Mouse (Mus musculus) C2C12 (cell line): Measurements from ENCODE around the gene 2700097O09Rik.

Source experiments
- CTCF ChIP-seq: IDR thresholded peaks from one replicate; pipeline ENCODE4 v1.5.1; 2011; ENCODE audit not compliant: control insufficient read depth, insufficient read depth, insufficient read length
- FOSL1 ChIP-seq: IDR thresholded peaks from one replicate; pipeline ENCODE4 v1.8.0; 2011; ENCODE audit warnings: mild to moderate bottlenecking, low read length; ENCODE audit not compliant: poor library complexity, insufficient read depth, severe bottlenecking
- MAX ChIP-seq: IDR thresholded peaks from one replicate; pipeline ENCODE4 v1.6.1; 2011; ENCODE audit warnings: mild to moderate bottlenecking, control low read depth
- MYOD1 ChIP-seq: IDR thresholded peaks from one replicate; pipeline ENCODE4 v1.6.1; 2011; ENCODE audit warnings: low read depth; ENCODE audit not compliant: control insufficient read depth, insufficient read length
- MYOG ChIP-seq: IDR thresholded peaks from one replicate; pipeline ENCODE4 v1.6.1; 2011; ENCODE audit not compliant: control insufficient read depth, insufficient read length; ENCODE audit errors: extremely low read depth
- USF1 ChIP-seq: IDR thresholded peaks from one replicate; pipeline ENCODE4 v1.6.1; 2011; ENCODE audit warnings: low read depth, mild to moderate bottlenecking, control low read depth, moderate library complexity

DNA sequence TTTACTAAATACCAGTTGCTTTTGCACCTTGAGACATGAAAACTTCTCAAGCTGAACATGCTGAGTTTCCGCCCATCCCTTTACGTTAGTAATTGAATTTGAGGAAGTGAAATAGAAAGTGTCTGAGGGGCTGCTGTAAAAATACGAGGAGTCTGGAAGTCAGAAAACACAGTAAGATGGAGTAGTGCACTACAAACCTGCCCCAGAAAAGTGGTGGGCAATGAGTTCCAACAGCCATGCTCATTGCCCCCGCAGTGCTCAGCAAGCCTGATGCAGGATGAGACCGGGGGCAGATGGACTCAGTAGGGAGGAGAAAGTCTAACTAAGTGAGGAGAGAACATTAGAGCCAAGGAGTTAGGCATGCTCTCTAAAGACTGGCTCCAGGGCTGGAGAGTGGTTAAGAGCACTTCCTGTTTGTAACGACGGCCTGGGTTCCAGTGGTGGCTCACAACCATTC is 60.5 kb downstream of the 2700097O09Rik start:
- TF ChIP-seq CTCF (no peak), FOSL1 (no peak), MYOD1 (no peak), USF1 (no peak), MYOG (no peak), MAX (no peak)
